Mouse (Mus musculus) thymus, postnatal 25 days (tissue): ENCODE measurements around the gene Uhrf2.

Experiments used
- DNase-seq: peaks from one replicate; pipeline ENCODE4 v3.0.0; 2022

The Uhrf2 gene

DNA sequence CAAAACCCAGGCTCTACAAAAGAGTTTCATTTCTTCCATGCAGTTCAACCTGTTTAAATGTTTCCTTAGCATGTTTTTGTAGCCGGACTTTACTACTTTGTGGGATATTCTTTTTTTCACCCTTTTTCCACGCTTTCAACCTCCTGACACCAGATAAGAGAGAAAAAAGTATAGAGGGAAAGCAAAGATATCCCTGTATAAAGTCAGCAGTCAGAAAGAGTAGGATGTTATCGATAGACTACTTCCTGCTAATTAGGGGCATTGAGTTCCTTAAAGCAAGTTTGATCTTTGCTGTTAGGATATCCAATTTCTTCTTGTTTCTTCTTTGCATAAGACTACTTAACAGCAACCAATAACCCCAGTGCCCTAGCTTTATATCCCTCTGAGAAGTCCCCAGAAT, 21.2 kb downstream of the Uhrf2 start:
- no peak for DNase-seq

DNA sequence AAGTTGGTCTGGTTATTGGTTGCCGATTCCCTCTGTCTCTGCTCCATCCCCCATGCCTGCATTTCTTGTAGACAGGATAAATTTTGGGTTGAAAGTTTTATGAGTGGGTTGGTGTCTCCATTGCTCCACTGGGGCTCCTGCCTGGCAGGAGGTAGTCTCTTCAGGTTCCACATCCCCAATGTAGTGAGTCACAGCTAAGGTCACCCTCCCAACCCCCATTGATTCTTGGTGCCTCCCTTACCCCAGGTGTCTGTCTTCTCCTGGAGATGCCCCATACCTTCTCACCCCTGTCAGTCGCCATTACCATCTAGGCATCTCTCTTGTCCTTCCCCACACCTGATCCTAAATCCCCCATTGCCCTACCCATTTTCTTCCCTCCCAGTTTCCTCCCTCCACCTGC, 23.9 kb downstream of the Uhrf2 start:
- no peak for DNase-seq

DNA sequence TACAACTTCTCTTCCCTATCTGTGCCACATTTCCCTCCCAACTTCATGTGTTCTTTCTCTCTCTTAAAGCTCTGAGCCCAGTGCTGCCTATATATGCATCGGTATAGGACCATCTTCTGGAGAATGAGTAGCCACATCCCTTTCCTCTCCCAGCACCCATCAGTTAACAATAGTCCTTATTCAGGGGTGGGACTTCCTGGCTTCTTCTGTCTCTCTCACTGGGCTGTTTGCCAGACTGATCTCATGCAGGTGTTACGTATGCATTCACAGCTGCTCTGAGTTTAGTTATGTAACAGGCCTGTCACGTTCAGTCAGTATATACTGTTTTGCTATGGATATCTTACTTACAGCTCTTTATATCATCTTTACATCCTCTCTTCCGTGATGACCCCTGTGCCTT, 35.5 kb downstream of the Uhrf2 start:
- peak; percentile 4 for DNase-seq

DNA sequence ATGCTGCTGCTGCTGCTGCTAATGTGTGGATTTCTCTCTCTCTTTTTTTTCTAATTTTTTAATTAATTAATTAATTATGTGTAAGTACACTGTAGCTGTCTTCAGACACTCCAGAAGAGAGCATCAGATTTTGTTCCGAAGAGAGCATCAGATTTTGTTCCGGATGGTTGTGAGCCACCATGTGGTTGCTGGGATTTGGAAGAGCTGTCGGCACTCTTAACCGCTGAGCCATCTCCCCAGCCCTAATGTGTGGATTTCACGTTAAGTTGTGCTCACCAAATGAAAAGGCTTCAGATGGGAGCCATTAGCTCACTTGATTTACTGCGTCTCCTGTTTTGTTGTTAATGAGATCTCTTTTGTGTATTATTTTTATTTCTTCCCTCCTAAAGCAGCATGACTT, 59.9 kb downstream of the Uhrf2 start:
- DNase-seq: no peak

DNA sequence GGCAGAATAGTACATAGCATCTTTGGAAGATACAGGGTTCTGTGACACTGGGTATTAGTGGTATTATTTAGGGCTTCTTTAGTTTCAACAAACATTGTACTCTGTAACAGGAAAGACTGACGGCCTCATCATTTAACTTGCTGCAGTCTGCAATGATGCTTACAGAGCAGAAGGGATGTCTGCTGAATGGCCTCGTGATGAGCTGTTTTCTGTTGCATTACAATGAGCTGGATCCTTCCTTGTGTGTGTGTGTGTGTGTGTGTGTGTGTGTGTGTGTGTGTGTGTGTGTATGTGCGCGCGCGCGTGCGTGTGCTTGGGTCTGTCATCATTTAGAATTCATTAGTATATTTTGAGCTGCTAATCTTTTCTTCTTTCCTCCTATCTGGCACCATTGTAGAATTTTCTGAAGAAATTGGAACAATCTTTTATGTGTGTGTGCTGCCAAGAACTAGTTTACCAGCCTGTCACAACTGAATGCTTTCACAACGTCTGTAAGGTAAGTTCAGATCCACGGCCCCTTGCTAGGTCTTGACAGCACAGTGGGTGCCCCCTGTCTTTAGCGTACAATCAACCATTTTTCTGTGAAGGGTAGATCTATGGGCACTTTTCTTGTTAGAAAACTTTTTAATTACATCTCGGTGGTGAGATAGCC, 61.5 kb downstream of the Uhrf2 start:
- DNase-seq: no peak

DNA sequence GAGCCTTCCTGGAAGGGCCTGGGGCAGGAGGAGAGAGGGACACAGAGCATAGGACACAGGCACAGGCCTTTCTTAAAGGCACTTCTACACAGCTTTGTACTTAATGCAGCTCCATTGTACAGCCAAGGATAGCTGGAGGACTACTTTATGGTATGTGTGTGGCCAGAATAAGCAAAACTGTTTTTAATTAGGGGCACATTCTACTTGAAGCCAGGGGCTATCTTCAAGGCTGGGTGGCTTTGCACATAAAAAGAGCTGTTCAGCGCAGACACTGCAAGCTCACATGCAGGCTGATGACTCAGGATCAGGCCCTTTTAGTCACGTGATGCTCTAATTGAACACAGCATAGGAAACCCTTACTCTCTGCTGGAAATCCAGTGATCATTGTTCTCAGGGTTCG, 65.9 kb downstream of the Uhrf2 start:
- DNase-seq: no peak

DNA sequence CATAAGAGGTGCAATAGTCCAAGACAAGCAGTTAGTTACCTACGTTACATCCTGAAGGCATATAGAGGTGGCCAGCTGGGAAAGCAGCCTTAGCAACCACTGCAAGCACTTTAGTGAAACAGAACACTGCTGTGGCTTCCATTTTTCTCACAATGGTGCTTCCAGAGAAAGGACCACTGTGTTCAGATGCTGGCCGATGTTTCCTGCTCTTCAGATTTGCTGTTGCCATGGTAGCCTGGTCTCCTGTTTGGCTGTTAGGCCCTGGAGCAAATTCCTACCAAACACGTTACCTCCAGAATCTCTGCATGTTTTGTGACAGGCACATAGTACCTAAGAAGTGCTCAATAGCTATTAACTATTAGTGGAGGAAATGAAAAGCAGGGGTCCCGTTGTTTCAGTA, 66.7 kb downstream of the Uhrf2 start:
- DNase-seq: no peak

DNA sequence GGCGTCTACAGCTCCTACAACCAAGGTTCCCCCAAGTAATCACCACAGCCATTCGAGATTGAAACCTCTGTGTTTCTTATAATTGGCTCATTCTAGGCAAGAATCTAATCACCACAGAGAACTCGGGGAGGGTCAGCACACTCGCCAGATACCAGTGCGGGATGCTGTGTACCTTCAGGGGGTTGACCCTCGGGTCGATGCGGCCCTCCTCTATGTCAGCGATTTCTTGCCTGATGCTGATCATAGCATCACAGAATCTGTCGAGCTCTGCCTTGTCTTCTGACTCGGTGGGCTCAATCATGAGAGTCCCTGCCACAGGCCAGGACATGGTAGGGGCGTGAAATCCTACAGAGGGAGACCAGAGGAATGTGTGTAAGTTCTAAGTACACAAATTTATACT, 70.3 kb downstream of the Uhrf2 start:
- DNase-seq: no peak

DNA sequence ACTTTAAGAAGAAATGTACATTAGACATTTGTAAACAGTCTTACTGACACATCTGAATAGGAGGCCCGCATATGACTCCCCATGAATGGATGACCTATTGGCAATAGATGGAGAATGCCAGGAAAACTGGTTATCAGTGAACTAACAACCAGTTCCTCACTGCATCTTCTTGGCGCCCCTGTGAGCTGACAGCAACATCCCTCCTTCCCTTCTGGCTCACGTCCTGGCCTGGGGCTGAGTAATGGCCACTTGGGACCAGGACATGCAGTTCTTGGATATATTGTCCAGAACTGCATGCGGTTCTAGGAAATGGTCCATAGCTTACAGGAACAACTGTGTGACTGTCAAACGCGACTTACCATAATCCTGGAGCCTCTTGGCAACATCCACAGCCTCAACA, 72.3 kb downstream of the Uhrf2 start:
- no peak for DNase-seq

DNA sequence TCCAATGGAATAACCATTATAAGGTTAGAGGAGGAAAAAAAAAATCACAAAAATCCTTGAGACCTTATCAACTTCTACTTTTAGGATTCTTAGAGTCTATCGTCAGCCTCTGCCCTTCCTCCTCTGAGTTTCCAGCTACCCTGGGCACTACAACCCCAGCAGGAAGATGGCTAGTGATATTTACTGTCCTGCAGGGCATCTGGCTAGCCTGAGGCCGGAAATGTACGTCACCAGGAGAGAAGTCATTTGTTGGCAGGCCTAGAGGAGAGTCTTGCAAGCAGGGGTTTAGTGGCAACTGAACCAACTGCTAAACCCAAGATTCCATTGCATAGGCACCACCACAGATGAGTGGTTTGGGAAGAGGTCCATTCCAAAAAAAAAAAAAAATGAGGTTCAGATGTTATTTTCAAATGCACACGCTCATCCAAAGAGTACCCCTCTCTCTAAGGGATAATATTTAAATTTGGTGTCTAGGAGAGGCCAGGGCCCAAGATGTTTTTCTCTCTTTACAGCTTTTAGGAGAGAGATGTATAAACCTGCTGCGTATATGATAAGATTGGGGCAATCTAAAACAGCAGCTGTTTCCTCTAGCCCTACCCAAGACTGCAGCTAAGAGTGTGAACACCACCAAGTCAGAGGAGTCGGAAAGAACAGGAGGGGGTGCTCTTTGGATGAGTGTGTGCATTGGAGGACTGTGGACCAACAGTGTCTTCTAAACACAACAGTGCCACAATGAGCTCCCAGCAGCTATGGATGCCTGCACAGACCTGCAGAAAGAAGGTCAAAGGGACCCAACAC, 74.9 kb downstream of the Uhrf2 start:
- DNase-seq: no peak

DNA sequence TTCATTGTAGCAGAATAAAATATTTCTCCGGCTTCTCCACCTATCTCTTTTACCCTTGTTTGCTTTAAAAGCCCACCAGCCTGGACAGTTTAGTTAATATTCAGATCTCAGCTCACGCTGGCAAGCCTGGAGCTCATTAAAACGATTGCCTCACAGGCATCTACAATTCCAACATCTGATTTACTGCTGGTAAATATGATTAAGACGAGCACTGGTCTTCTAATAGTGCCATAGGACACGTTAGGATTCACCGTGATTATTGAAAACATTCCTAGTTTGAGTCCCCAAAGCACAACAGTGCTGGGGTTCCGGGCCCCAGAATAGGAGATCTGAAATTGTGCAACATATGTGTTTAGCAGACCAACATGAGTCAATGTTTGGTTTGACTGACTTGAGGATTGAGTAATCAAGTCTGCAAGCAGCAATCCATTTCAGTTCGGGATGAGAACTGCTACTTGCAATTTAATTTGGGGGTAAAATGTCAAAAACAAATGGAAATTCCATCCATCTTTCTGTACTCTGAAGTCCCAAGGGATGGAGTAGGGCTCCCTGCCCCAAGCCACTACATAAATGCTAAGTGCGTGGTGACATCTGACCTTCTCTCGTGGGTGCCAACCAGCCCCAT, 77.0 kb downstream of the Uhrf2 start:
- DNase-seq: no peak

DNA sequence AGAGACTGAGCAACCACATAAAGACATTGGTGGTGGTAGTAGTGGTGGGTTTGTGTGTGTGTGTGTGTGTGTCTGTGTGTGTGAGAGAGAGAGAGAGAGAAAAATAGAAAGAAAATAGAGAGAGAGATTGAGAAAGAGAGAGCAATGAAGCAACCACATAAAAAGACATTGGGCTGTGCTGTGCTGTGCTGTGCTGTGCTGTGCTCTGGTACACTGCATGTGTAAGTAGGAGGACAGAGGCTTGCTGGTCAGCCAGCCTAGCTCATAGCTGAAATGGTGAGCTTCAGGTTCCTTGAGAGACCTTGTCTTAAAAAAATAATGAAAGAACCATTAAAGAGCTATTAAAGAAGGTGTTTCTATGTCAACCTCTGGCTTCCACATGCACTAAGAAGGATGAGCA, 78.3 kb downstream of the Uhrf2 start:
- DNase-seq: no peak

DNA sequence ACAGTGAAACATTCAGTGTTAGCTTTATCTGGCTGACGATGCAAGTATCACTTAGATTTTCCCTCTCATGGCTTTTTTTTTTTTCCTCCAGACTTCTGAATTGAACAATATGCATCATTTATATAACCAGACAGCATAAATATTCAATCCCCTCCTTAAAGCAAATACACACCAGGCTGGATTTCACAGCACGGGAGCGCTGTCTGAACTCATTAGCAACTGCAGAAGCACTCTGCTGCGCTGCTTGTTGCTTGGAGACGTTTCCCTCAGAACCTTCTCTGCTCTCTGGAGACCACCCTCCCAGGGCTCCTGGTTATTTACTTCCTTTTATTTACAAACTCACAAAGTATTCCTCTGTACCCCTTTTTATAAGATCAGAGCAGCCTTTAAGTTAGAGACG, 78.8 kb downstream of the Uhrf2 start:
- DNase-seq: no peak

DNA sequence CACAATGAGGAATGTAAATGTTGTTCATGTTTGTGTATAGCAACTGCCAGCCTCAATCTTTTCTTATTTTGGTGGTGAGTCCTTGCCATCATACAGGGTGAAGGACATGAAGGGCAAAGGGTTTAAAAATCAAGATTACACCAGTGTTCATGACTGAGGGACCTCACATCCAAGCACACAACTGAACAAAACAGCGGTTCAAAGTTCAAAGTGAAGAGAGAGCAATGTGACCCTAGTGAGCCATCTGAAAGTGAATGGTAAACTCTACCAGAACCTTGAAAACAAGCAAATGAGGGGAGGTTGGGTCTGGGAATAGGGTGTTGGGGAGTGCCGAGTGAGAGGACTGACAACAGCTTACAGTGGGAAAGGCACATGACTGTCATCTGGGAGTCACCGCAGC, 81.1 kb downstream of the Uhrf2 start:
- no peak for DNase-seq

DNA sequence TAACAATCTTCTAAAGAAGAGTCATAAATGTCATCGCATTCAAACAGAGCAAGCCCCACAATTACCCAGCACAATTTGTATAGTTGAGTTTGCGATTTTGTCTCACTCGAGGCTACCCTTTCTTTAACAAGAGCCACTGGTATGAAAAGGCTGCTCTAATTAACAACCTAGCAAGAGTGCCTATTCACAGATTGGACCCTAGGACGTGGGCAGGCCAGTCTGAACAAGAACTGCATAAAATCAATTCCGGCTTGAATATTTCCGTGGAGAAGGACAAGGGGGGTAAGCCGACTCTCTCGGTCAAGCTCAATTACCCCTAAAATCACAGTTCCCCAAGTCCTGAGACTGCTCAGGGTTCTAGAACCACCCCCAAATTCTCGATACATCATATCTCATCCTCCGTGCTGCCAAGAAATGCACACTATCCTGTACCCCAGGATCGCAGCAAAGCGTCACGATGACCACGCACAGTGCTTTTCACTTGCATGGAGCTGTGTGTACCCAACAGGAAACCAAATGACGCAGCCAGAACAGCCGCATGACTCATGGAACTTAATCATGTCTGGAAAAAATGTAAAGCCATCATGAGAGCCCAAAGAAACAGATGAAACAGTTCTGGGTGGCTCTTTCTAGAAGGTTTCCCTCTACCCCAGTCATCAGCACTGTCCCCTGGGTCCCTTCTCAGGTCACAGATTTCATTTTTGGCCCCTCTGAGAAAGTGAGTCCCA, 82.8 kb downstream of the Uhrf2 start:
- no peak for DNase-seq

DNA sequence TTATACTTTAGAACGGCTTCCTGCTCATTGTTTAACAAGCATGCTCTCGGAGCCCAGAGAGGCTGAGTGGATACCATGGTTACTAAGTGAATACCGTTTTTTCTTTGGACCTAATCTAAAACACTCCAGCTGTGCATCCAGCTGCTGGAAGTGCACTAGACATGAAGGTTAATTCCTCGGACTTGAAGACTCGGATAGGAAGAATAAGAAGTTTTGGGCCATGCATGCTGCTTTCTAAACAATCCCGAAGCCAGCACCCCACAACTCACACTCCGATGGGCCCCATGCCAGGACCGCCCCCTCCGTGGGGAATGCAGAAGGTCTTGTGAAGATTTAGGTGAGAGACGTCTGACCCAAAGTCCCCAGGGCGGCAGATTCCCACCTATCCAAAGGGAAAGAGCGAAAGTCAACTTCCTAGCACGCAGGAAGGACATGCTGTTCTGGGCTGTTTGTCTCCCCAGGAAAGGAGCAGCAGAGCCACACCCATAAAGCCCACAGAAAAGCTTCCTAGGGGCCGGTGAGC, 84.7 kb downstream of the Uhrf2 start:
- DNase-seq: no peak

DNA sequence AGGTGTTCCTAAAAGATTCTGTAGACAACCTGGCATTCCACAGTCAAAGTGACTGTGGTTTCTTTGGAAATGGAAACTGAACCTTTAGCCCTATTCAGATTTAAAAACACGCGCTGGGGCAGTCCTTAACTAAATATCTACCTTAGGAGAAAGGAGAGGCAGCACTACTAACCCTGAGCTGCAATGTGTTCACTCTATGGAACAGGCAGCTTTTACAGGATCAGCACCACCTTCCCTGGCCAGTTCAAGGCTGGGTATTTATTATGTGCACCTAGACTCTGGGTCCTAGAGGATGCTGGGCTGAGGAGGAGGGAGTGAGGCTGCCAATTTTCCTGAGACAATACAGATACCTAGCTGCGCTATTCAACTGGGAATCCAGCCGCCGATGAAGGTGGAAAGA, 85.3 kb downstream of the Uhrf2 start:
- no peak for DNase-seq

DNA sequence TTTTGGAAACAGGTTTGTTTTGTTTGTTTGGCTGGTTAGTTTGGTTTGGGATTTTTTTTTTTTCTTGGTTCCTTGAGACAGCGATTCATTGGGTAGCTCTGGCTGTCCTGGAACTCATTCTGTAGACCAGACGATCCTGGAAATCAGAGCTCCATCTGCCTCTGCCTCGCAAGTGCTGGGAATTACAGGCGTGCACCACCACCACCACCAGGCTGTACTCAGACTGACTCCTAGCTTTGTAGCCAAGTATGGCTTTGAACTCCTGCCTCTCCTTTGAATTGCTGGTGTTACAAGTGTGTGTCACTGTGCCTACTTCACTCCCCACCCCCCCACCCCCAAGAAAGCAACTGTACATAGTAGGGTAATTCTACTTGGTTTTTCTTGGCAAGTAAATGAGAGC, 86.9 kb downstream of the Uhrf2 start:
- no peak for DNase-seq

DNA sequence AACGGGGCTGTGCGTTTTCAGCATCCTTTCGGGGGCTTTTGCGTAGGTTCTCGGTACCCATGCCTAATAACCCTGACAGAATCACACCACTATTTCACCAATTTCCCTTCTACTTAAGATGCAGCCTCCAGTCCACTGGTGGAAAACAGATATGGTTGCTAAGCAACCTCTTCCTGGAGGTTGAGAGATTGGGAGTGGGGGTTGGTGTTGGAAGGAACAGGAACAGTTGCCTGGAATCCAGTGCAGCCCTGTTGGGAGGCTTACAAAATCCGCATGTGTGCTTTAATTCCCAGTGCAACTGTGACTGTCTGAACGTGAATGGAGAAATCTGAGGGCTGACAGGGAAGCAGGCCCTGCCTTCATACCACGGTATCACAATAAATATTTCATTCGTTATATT, 87.5 kb downstream of the Uhrf2 start:
- DNase-seq: no peak

DNA sequence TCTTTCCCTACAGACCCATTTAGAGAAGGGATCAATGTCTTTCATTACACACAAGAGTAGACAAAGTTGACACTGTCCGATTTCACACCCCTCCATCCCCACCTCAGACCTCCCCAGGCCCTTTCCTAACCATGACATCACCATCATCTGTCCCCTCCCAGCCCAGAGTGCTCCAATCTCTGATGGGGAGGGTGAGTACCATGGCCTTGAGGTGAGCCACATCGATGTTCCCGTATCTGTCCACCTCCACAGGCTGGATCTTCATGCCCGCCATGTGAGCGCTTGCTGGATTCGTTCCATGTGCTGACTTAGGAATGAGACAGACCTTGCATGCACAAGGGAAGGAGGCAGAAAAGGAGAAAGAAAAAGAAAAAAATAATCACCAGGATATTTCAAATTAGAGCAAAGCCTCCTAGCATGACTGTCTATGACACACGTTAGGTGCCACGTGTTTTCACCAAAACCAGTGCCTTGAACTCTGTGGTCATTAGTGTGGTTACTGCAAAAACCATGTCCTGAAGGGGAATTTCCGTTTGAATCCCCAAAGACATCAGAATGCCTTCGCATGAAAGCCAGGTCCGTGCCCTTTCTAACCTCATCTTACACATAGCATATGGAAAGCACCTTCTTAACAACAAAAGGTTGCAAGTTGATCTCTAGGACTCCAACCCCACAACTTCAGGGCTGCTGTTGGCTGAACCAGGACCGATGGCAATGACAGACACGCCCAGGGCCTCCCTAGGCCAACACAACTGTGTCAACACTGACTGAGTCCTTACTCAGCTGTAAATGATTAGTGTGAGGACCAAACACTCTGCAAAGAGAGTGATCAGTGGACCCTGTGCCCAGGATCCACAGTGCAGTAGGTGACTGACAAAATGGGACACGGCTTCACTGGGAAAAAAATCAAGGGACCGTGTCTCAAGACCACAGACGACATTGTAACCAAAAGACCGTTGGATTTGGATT, 88.3 kb downstream of the Uhrf2 start:
- no peak for DNase-seq

DNA sequence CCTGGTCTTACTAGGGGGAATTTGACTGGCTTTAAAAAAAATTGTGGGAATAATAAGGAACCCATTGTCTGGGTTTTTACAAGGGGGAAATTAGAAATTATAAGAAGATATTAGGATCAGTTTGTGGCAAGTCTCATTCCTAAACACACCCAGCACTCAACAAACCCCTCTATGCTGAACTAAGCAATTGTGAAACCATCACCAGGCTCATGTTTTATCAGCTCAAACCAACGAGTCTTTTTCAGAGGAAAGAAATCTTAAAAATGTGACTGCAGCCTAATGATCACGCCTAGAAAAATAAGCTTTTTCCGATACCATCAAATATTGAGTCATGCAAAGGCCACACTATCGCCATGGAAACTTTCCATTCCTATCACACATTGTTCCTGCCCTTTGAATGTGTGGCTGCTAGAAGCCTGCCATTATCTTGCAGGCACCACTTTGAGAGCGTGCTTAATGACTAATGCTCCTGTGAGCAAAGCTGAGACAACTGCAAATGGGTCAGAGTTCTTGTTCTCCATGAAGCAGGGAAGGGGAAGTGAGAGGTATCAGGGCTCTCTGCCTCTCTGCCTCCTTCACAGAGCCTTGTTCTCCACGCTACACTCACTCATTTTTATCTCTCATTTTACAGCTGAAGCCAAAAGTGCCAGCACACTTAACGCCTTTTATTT, 94.8 kb downstream of the Uhrf2 start:
- DNase-seq: no peak

DNA sequence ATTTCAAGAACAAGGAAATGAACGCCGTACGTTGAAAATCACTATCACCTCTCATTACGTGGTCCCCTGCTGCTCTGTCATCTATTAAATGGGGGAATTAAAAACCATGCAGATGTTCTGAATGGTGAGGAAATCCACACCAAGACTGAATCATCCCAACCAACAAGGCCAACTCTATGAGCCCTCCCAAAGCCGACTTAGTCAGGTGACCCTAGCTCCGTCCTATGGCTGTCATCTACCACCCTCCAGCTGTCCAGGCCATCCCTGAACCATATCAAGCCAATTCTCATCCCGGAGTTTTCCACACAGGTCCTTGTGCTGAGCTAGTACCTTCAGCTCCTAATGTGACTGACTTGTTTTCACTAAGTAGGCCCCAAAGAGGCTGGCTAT, 95.4 kb downstream of the Uhrf2 start:
- no peak for DNase-seq
